Mouse (Mus musculus) lung, adult 2 months (tissue): ENCODE measurements around the gene Sfn.

Experiments
- CTCF ChIP-seq: fragments of 200-500 bp; IDR thresholded peaks from 2 replicates; pipeline ENCODE4 v1.5.1; 2011; ENCODE audit warnings: mild to moderate bottlenecking, low read length, control low read depth; ENCODE audit not compliant: insufficient read depth
- POLR2A ChIP-seq: fragments of 200-500 bp; IDR thresholded peaks from 2 replicates; pipeline ENCODE4 v1.6.1; 2011; ENCODE audit warnings: low read depth, mild to moderate bottlenecking, control low read depth, low read length, borderline replicate concordance; ENCODE audit errors: extremely low read depth

DNA sequence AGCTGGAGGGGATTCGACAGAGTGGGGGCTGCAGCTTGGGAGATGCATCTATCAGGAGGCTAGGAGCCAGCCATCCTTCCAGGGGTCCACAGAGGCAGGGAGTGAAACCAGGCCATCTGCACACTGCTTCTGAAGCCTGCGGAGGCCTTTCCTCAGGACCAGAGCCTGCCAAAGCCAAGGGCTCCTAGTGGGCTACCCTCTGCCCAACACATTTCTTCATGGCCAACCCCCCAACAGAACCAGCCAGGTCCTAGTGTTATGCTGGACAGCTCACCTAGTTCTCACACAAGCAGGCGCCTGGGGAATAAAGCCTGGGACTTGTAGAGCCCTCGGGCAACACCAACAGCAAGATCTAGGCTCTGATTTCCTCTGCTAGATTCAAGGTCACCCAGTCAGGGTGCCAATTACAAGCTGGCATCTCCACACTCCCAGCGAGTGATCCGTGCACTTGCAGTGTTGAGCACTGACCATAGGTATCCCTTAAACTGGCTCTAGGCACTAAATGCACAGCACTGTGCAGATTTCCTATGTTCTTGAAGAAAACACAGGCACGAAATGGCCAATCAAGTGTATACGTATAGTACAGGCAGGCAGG, 28.5 kb upstream of the Sfn start:
- TF ChIP-seq CTCF (no peak), POLR2A (no peak)
